Mouse (Mus musculus) neural tube, embryonic 14.5 days (tissue): ENCODE measurements around the gene Fam83g. TPM values are rescaled to one million over a fixed set of nuclear protein-coding genes. Genes with fewer than 3 reads are reported as not detected.

Experiments
- ATAC-seq: fragments of 200-750 bp; cut with Nextera tagmentation; 2 replicates; pipeline ENCODE4 v1.8.0; 2017; ENCODE audit warnings: low read depth, mild to moderate bottlenecking, moderate TSS enrichment, moderate library complexity
- H3K27ac ChIP-seq: fragments of 300-500 bp; sonication (generic); 2 replicates; pipeline ENCODE4 v1.5.1; 2014; ENCODE audit warnings: low read depth, mild to moderate bottlenecking, control low read depth, low read length, moderate library complexity, mixed read lengths
- H3K27me3 ChIP-seq: fragments of 300-500 bp; sonication (generic); 2 replicates; pipeline ENCODE4 v1.6.1; 2014; ENCODE audit warnings: low read length; ENCODE audit not compliant: control insufficient read depth, insufficient read depth
- H3K36me3 ChIP-seq: fragments of 300-500 bp; sonication (generic); 2 replicates; pipeline ENCODE4 v1.6.1; 2014; ENCODE audit warnings: low read length, mixed read lengths; ENCODE audit not compliant: control insufficient read depth, insufficient read depth
- H3K4me1 ChIP-seq: fragments of 300-500 bp; sonication (generic); 2 replicates; pipeline ENCODE4 v1.6.1; 2014; ENCODE audit warnings: low read length; ENCODE audit not compliant: control insufficient read depth, insufficient read depth
- H3K4me2 ChIP-seq: fragments of 300-500 bp; sonication (generic); 2 replicates; pipeline ENCODE4 v1.6.1; 2014; ENCODE audit warnings: mild to moderate bottlenecking, low read depth, low read length, control low read depth
- H3K4me3 ChIP-seq: fragments of 300-500 bp; sonication (generic); 2 replicates; pipeline ENCODE4 v1.5.1; 2014; ENCODE audit warnings: low read depth, low read length, control low read depth, mixed read lengths
- H3K9ac ChIP-seq: fragments of 300-500 bp; sonication (generic); replicated peaks from 2 replicates; pipeline ENCODE4 v1.6.1; 2014; ENCODE audit warnings: low read depth, mild to moderate bottlenecking, control low read depth, low read length, mixed read lengths
- H3K9me3 ChIP-seq: fragments of 300-500 bp; sonication (generic); 2 replicates; pipeline ENCODE4 v1.6.1; 2016; ENCODE audit warnings: low read length; ENCODE audit not compliant: control insufficient read depth
- WGBS: fragments of 180-500 bp; shearing (Covaris S2); extraction: QIAGEN DNeasy Blood & Tissue Kit; methylation state at CpG from one replicate; pipeline ENCODE4 v1.1.7; 2014; 5-methylcytosine and 5-hydroxymethylcytosine counted together
- polyA plus RNA-seq: library from polyadenylated mRNA; unstranded; fragments of >200 nt; fragmentation: Nextera tagmentation; extraction: Ambion mirVana; gene quantifications from 2 replicates; pipeline ENCODE4 v1.2.1, GENCODE M21; 2014

Gene Fam83g
- polyA plus RNA-seq, 1 experiment from 2014 or later: 0.23 TPM

DNA sequence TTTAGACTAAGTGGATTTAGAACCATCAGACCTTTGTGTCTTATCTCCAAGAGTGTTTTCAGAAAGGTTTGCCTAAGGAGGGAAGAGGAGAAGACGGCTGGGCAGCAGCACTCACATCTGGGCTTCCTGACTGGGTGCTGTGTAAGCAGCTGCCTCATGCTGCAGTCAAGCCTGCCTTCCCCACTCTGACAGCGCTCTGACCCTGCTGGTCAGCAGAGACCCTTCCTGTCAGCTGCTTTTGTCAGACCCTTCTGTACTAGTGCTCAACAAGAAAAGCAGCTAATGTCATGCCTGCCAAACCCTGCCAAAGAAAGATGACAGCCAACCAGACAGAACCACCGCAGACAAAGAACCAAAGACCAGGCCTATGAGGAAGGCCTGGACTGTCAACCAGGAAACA is 59.9 kb downstream of the Fam83g start:
- H3K27ac ChIP-seq: no peak overlapping the region
- H3K9ac ChIP-seq: no peak overlapping the region
- H3K4me2 ChIP-seq: no peak overlapping the region
- H3K4me1 ChIP-seq: no peaks in the 10 kb centered on the region
- WGBS: 73% methylated on average over 3 of the region's 3 CpGs
- H3K36me3 ChIP-seq: peaks cover 36% of the 10 kb centered on the region
- no peak overlapping the region for H3K4me3 ChIP-seq
- no peaks in the 10 kb centered on the region for H3K9me3 ChIP-seq
- no peak for ATAC-seq
- H3K27me3 ChIP-seq: no peaks in the 10 kb centered on the region

DNA sequence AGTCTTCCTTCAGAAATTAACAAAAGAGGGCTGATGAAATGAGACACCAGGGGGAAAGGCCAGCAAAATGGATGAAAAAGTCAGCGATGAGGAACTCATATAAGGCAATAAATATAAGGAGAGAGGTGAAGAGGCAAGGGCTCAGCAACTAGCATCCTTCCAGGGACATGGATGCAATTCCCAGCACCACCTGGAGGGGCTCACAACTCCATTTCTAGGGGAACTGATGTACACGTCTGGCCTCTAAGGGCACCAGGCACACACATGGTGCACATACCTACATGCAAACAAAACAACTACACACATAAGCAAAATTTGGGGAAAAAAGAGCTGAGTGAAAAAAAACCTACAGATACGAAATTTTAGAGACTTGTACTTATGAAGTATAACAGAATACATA is 60.6 kb downstream of the Fam83g start:
- Histone ChIP-seq H3K9ac (no peak overlapping the region), H3K4me2 (no peak overlapping the region), H3K4me1 (no peaks in the 10 kb centered on the region), H3K27ac (no peak overlapping the region), H3K4me3 (no peak overlapping the region), H3K9me3 (no peaks in the 10 kb centered on the region), H3K27me3 (no peaks in the 10 kb centered on the region), H3K36me3 (peaks cover 30% of the 10 kb centered on the region)
- ATAC-seq: no peak
- WGBS: 70% methylated on average over 3 of the region's 3 CpGs

- Histone ChIP-seq H3K36me3 (peaks cover 27% of the 10 kb centered on the region), H3K4me1 (no peaks in the 10 kb centered on the region)
- WGBS: 95% methylated on average over 9 of the region's 9 CpGs
Observed at GRCm38 (mm10) chr11:61745781-61746180, 61.9 kb downstream of the Fam83g start.

DNA sequence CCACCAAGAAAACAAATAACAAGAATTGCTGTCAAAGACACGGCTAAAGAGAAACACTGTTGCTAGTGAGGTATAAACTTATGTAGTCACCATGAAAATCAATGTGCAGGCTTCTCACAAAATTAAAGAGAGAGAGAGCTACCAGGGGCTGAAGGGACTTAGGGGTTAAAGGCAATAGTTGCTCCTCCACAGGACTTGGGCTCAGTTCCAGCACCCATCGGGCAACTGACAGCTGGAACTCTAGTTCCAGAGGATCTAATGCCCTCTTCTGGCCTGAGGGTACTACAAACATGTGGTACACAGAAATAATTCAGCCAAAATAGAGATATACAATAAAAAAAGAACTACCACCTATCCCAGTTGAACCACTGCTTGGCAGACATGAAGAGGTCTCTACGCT is 63.3 kb downstream of the Fam83g start:
- no peak for ATAC-seq
- WGBS: 72% methylated on average over 3 of the region's 3 CpGs
- Histone ChIP-seq H3K9ac (no peak overlapping the region), H3K9me3 (no peaks in the 10 kb centered on the region), H3K4me3 (no peak overlapping the region), H3K27me3 (no peaks in the 10 kb centered on the region), H3K36me3 (peaks cover 27% of the 10 kb centered on the region), H3K4me1 (no peaks in the 10 kb centered on the region), H3K27ac (no peak overlapping the region), H3K4me2 (no peak overlapping the region)

More at GRCm38 (mm10) chr11:61745781-61746180, 61.9 kb downstream of the Fam83g start:
- Histone ChIP-seq H3K27me3 (no peaks in the 10 kb centered on the region), H3K27ac (no peak overlapping the region), H3K4me3 (no peak overlapping the region), H3K9me3 (no peaks in the 10 kb centered on the region), H3K4me2 (no peak overlapping the region), H3K9ac (no peak overlapping the region)
- no peak for ATAC-seq

- no peak overlapping the region for H3K4me2 ChIP-seq
- no peak overlapping the region for H3K4me3 ChIP-seq
- 77% methylated on average over 5 of the region's 5 CpGs for WGBS
- H3K27me3 ChIP-seq: no peaks in the 10 kb centered on the region
- H3K9ac ChIP-seq: no peak overlapping the region
- ATAC-seq: no peak
- no peak overlapping the region for H3K27ac ChIP-seq
- no peaks in the 10 kb centered on the region for H3K9me3 ChIP-seq
- peaks cover 42% of the 10 kb centered on the region for H3K36me3 ChIP-seq
- no peaks in the 10 kb centered on the region for H3K4me1 ChIP-seq
Observed at GRCm38 (mm10) chr11:61751612-61752011, 67.7 kb downstream of the Fam83g start.

DNA sequence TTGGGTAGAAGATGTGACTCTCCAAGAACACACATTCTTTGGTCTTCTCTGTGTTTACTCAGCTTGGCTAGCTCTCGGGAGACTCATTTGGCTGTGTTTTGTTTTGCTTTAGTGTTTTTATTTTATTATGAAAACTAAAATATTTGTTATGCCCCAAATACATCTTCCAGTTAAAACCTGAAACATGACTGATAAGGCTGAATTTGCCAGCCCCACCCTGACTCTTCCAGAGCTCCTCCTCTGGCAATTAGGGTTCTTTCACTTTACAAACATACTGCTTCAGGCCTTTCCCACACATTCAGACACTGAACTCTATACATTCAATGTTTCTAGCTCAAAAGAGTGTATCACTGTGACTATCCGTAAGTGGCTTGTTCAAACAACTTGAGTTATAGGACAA is 73.3 kb downstream of the Fam83g start:
- Histone ChIP-seq H3K36me3 (peaks cover 26% of the 10 kb centered on the region), H3K4me3 (no peak overlapping the region), H3K27me3 (no peaks in the 10 kb centered on the region), H3K27ac (no peak overlapping the region), H3K9ac (no peak overlapping the region), H3K4me1 (peaks cover 5% of the 10 kb centered on the region), H3K4me2 (no peak overlapping the region), H3K9me3 (no peaks in the 10 kb centered on the region)
- no peak for ATAC-seq
- WGBS: 85% methylated on average over 2 of the region's 2 CpGs

Other genes starting within 250 kb of the Fam83g start
- gene Rnf112, start 230.0 kb upstream of the Fam83g start, polyA plus RNA-seq: 7.2 and 9.3 TPM in 2 replicates
- gene Mfap4, start 198.7 kb upstream of the Fam83g start, polyA plus RNA-seq: 6.1 and 52.7 TPM in 2 replicates
- 52.8 and 65.7 TPM in 2 replicates for gene Mapk7, start 189.7 kb upstream of the Fam83g start, polyA plus RNA-seq
- gene B9d1, start 178.9 kb upstream of the Fam83g start, polyA plus RNA-seq: 35.6 and 36.9 TPM in 2 replicates
- 69.7 and 74.8 TPM in 2 replicates for gene Epn2, start 104.4 kb upstream of the Fam83g start, polyA plus RNA-seq
- gene Grap, start 30.8 kb upstream of the Fam83g start, polyA plus RNA-seq: 4.7 and 11.7 TPM in 2 replicates
- not detected in 2 replicates for gene Slc5a10, start 36.7 kb downstream of the Fam83g start, polyA plus RNA-seq
- gene Prpsap2, start 78.0 kb downstream of the Fam83g start, polyA plus RNA-seq: 41.6 and 46.4 TPM in 2 replicates
- 52.0 and 63.2 TPM in 2 replicates for gene Ulk2, start 171.0 kb downstream of the Fam83g start, polyA plus RNA-seq
- gene Akap10, start 246.2 kb downstream of the Fam83g start, polyA plus RNA-seq: 13.7 and 16.9 TPM in 2 replicates